Mouse (Mus musculus) limb, embryonic 15.5 days (tissue): ENCODE results near the gene Ckmt2. TPM values are rescaled to one million over a fixed set of nuclear protein-coding genes. Genes with fewer than 3 reads are reported as not detected.
A peak's percentile ranks its signal among the peaks of the same experiment; 100 is the strongest.

Experiments used
- ATAC-seq: fragments of 200-750 bp; cut with Nextera tagmentation; 2 replicates; pipeline ENCODE4 v1.8.0; 2017; ENCODE audit warnings: low read depth, moderate TSS enrichment; ENCODE audit not compliant: insufficient number of reproducible peaks, low FRiP score, low TSS enrichment
- H3K27ac ChIP-seq: fragments of 300-500 bp; sonication (generic); 2 replicates; pipeline ENCODE4 v1.5.1; 2015; ENCODE audit warnings: moderate library complexity, mild to moderate bottlenecking, inconsistent platforms
- H3K27me3 ChIP-seq: fragments of 300-500 bp; sonication (generic); 2 replicates; pipeline ENCODE4 v1.6.1; 2015; ENCODE audit warnings: inconsistent platforms
- H3K36me3 ChIP-seq: fragments of 300-500 bp; sonication (generic); 2 replicates; pipeline ENCODE4 v1.6.1; 2015; ENCODE audit warnings: inconsistent platforms
- H3K4me1 ChIP-seq: fragments of 300-500 bp; sonication (generic); 2 replicates; pipeline ENCODE4 v1.6.1; 2015; ENCODE audit warnings: inconsistent platforms
- H3K4me2 ChIP-seq: fragments of 300-500 bp; sonication (generic); 2 replicates; pipeline ENCODE4 v1.6.1; 2015; ENCODE audit warnings: mild to moderate bottlenecking, inconsistent platforms
- H3K4me3 ChIP-seq: fragments of 300-500 bp; sonication (generic); 2 replicates; pipeline ENCODE4 v1.5.1; 2015; ENCODE audit warnings: mild to moderate bottlenecking, inconsistent platforms
- H3K9ac ChIP-seq: fragments of 300-500 bp; sonication (generic); 2 replicates; pipeline ENCODE4 v1.6.1; 2015; ENCODE audit warnings: inconsistent platforms
- H3K9me3 ChIP-seq: fragments of 300-500 bp; sonication (generic); 2 replicates; pipeline ENCODE4 v1.6.1; 2016; ENCODE audit warnings: inconsistent platforms
- WGBS: fragments of 180-500 bp; shearing (Covaris S2); methylation state at CpG from one replicate; pipeline ENCODE4 v1.1.7; 2015; 5-methylcytosine and 5-hydroxymethylcytosine counted together
- polyA plus RNA-seq: library from polyadenylated mRNA; unstranded; fragments of >200 nt; fragmentation: Nextera tagmentation; extraction: Ambion mirVana; gene quantifications from 2 replicates; pipeline ENCODE4 v1.2.1, GENCODE M21; 2015

Gene Ckmt2
- polyA plus RNA-seq, 1 experiment from 2014 or later: 2.5 TPM

GRCm38 (mm10) chr13:91893132-91893531, 16.4 kb upstream of the Ckmt2 start:
- WGBS: 66% methylated on average over 6 of the region's 6 CpGs
- Histone ChIP-seq H3K4me3 (no peak overlapping the region), H3K4me1 (no peaks in the 10 kb centered on the region), H3K36me3 (no peaks in the 10 kb centered on the region), H3K9ac (no peak overlapping the region), H3K4me2 (no peak overlapping the region), H3K27ac (no peak overlapping the region), H3K9me3 (no peaks in the 10 kb centered on the region), H3K27me3 (no peaks in the 10 kb centered on the region)
- no peak for ATAC-seq

GRCm38 (mm10) chr13:91890031-91890619, 13.4 kb upstream of the Ckmt2 start:
- Histone ChIP-seq H3K4me3 (no peak overlapping the region), H3K27ac (no peak overlapping the region), H3K4me1 (no peaks in the 10 kb centered on the region), H3K9ac (no peak overlapping the region), H3K27me3 (no peaks in the 10 kb centered on the region), H3K4me2 (no peak overlapping the region), H3K36me3 (no peaks in the 10 kb centered on the region), H3K9me3 (no peaks in the 10 kb centered on the region)
- no peak for ATAC-seq
- WGBS: 79% methylated on average over 6 of the region's 6 CpGs

- Histone ChIP-seq H3K9ac (no peak overlapping the region), H3K4me1 (no peaks in the 10 kb centered on the region), H3K27ac (no peak overlapping the region), H3K4me3 (no peak overlapping the region), H3K36me3 (no peaks in the 10 kb centered on the region), H3K9me3 (no peaks in the 10 kb centered on the region), H3K27me3 (no peaks in the 10 kb centered on the region), H3K4me2 (no peak overlapping the region)
- 80% methylated on average over 5 of the region's 5 CpGs for WGBS
- no peak for ATAC-seq
Observed at GRCm38 (mm10) chr13:91884714-91885386, 8.2 kb upstream of the Ckmt2 start.

DNA sequence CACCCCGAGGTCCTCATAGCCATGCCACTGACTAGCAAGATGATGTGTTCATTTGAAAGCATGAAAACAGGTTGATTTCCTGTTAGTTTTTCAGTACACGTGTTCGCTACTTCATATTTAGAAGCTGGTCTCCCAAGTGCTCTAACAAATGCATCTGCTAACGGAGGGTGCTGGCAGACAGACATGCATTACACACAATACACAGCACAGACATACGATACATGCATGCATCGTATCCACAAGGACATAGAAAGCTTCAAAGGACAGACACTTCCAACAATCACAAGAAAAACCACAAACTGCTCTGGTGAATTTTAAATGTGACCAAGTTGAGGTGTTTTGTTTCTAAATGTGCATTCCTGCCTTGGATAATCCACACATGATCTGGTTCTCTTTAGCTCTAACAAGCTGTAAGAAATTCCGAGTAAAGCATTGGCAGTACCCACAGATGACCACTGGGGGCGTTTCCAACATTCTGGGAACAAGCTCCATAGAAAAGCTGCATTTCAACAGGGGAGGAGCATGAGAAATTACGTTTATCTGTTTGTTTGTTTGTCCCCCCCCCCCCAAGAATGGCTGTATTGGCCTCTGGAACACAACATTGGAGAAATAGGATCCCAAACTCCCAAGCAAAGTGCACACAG, 5.3 kb upstream of the Ckmt2 start:
- no peak overlapping the region for H3K9ac ChIP-seq
- H3K27ac ChIP-seq: no peak overlapping the region
- no peaks in the 10 kb centered on the region for H3K36me3 ChIP-seq
- no peak for ATAC-seq
- WGBS: 57% methylated on average over 9 of the region's 9 CpGs
- no peaks in the 10 kb centered on the region for H3K4me1 ChIP-seq
- H3K4me3 ChIP-seq: no peak overlapping the region
- no peaks in the 10 kb centered on the region for H3K9me3 ChIP-seq
- no peak overlapping the region for H3K4me2 ChIP-seq
- H3K27me3 ChIP-seq: no peaks in the 10 kb centered on the region

- H3K27me3 ChIP-seq: no peaks in the 10 kb centered on the region
- H3K36me3 ChIP-seq: no peaks in the 10 kb centered on the region
- no peak overlapping the region for H3K4me3 ChIP-seq
- WGBS: 88% methylated on average over 4 of the region's 4 CpGs
- no peak for ATAC-seq
- no peak overlapping the region for H3K9ac ChIP-seq
- H3K9me3 ChIP-seq: no peaks in the 10 kb centered on the region
- no peak overlapping the region for H3K27ac ChIP-seq
- no peak overlapping the region for H3K4me2 ChIP-seq
- H3K4me1 ChIP-seq: no peaks in the 10 kb centered on the region
Observed at GRCm38 (mm10) chr13:91880256-91880655, 3.6 kb upstream of the Ckmt2 start.

GRCm38 (mm10) chr13:91877996-91878395, 1.3 kb upstream of the Ckmt2 start:
- Histone ChIP-seq H3K36me3 (no peaks in the 10 kb centered on the region), H3K9me3 (no peaks in the 10 kb centered on the region), H3K27me3 (no peaks in the 10 kb centered on the region), H3K27ac (no peak overlapping the region), H3K4me3 (no peak overlapping the region), H3K9ac (no peak overlapping the region), H3K4me2 (no peak overlapping the region), H3K4me1 (peaks cover 8% of the 10 kb centered on the region; the same call in 1 of the 2 replicates)
- ATAC-seq: no peak
- 69% methylated on average over 3 of the region's 3 CpGs for WGBS

GRCm38 (mm10) chr13:91877350-91877749, 665 bp upstream of the Ckmt2 start:
- Histone ChIP-seq H3K9me3 (no peaks in the 10 kb centered on the region), H3K4me3 (no peak overlapping the region), H3K36me3 (no peaks in the 10 kb centered on the region), H3K9ac (no peak overlapping the region), H3K27ac (no peak overlapping the region), H3K4me1 (peaks cover 8% of the 10 kb centered on the region; the same call in 1 of the 2 replicates), H3K27me3 (no peaks in the 10 kb centered on the region), H3K4me2 (no peak overlapping the region)
- WGBS: 77% methylated on average over 10 of the region's 10 CpGs
- ATAC-seq: no peak

DNA sequence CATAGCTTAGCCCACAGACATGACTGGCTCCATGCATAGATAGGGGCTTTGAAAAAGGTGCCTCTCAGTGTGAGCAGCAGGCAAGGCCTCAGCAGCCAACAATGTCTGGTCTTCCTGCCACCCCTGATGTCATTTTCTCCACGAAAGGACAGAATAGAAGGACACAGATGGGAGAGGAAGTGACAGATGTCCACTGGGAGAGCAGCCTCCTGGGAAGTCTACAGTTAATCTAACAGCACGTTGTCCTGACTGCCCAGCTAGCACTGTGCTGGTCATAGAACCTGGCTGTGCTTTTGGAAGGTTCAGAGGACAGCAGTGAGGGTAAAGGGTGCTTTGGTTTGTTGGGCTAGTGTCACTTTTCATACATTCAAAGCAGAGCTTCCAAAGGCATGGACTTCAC, 1.1 kb downstream of the Ckmt2 start:
- WGBS: 53% methylated on average over 2 of the region's 2 CpGs
- H3K36me3 ChIP-seq: no peaks in the 10 kb centered on the region
- H3K27me3 ChIP-seq: no peaks in the 10 kb centered on the region
- ATAC-seq: no peak
- no peak overlapping the region for H3K9ac ChIP-seq
- peaks cover 8% of the 10 kb centered on the region; the same call in 1 of the 2 replicates for H3K4me1 ChIP-seq
- H3K27ac ChIP-seq: no peak overlapping the region
- no peaks in the 10 kb centered on the region for H3K9me3 ChIP-seq
- H3K4me2 ChIP-seq: no peak overlapping the region
- H3K4me3 ChIP-seq: no peak overlapping the region

DNA sequence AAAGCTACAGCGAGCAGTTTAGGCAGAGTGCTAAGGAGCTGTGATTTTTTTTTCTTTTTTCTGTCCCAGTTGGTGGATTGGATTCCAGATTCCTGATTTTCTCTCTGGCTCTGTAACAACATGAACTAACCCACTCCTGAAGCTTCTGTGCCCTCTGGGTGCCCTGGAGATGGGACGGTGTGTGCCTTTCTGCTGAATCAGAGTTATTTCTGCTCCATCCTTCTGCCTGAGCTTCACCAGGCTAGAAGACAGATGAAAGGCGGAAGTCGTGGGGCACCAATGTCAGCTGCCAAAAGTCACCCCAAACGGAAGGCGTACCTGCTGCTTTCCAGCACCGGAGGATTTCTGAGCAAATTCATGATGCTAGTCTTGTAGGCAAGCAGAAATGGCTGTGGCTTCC, 2.1 kb downstream of the Ckmt2 start:
- Histone ChIP-seq H3K9me3 (no peaks in the 10 kb centered on the region), H3K36me3 (no peaks in the 10 kb centered on the region), H3K4me2 (no peak overlapping the region), H3K4me1 (peaks cover 8% of the 10 kb centered on the region; the same call in 1 of the 2 replicates), H3K4me3 (no peak overlapping the region), H3K9ac (no peak overlapping the region), H3K27ac (peak overlapping the region; percentile 30; the same call in 1 of the 2 replicates), H3K27me3 (no peaks in the 10 kb centered on the region)
- no peak for ATAC-seq
- WGBS: 65% methylated on average over 7 of the region's 7 CpGs

- Histone ChIP-seq H3K9ac (no peak overlapping the region), H3K27ac (peak overlapping the region; percentile 11; the same call in 1 of the 2 replicates), H3K9me3 (no peaks in the 10 kb centered on the region), H3K36me3 (no peaks in the 10 kb centered on the region), H3K27me3 (no peaks in the 10 kb centered on the region), H3K4me1 (peaks cover 8% of the 10 kb centered on the region; the same call in 1 of the 2 replicates), H3K4me3 (no peak overlapping the region), H3K4me2 (no peak overlapping the region)
- ATAC-seq: no peak
- WGBS: 53% methylated on average over 7 of the region's 7 CpGs
Observed at GRCm38 (mm10) chr13:91873734-91874329, 2.9 kb downstream of the Ckmt2 start.

- H3K27me3 ChIP-seq: no peaks in the 10 kb centered on the region
- H3K9ac ChIP-seq: no peak overlapping the region
- no peak overlapping the region for H3K27ac ChIP-seq
- no peaks in the 10 kb centered on the region for H3K4me1 ChIP-seq
- 86% methylated on average over 1 of the region's 1 CpGs for WGBS
- H3K4me3 ChIP-seq: no peak overlapping the region
- no peaks in the 10 kb centered on the region for H3K9me3 ChIP-seq
- no peak overlapping the region for H3K4me2 ChIP-seq
- no peak for ATAC-seq
- no peaks in the 10 kb centered on the region for H3K36me3 ChIP-seq
Observed at GRCm38 (mm10) chr13:91868577-91868976, 8.1 kb downstream of the Ckmt2 start.

- Histone ChIP-seq H3K36me3 (no peaks in the 10 kb centered on the region), H3K27me3 (no peaks in the 10 kb centered on the region), H3K9ac (no peak overlapping the region), H3K27ac (no peak overlapping the region), H3K4me3 (no peak overlapping the region), H3K9me3 (no peaks in the 10 kb centered on the region), H3K4me2 (no peak overlapping the region), H3K4me1 (no peaks in the 10 kb centered on the region)
- ATAC-seq: no peak
- WGBS: 79% methylated on average over 7 of the region's 7 CpGs
Observed at GRCm38 (mm10) chr13:91858835-91859234, 17.9 kb downstream of the Ckmt2 start.
